Mouse (Mus musculus) monocyte, adult 5-6 weeks (primary cell): ENCODE measurements around the gene Gm9125. TPM values are rescaled to one million over a fixed set of nuclear protein-coding genes. Genes with fewer than 3 reads are reported as not detected.
"Not testable (repeated sequence)": the region's sequence is repeated elsewhere in the genome, so short reads cannot be mapped to it uniquely, and the experiment has no call there.

Experiments used
- ATAC-seq: fragments of 153-309, 156-312 bp; replicated peaks from 2 replicates; pipeline ENCODE4 v1.8.0; 2017; ENCODE audit warnings: mild to moderate bottlenecking; ENCODE audit not compliant: low TSS enrichment, insufficient number of reproducible peaks, severe bottlenecking, poor library complexity, low FRiP score
- total RNA-seq: library from RNA; stranded (forward); fragments of 200-1000, 200-491, 200-594 nt; gene quantifications from 3 replicates; pipeline ENCODE4 v1.2.3, GENCODE M21; 2017

The Gm9125 gene
- not detected in 3 replicates for total RNA-seq

DNA sequence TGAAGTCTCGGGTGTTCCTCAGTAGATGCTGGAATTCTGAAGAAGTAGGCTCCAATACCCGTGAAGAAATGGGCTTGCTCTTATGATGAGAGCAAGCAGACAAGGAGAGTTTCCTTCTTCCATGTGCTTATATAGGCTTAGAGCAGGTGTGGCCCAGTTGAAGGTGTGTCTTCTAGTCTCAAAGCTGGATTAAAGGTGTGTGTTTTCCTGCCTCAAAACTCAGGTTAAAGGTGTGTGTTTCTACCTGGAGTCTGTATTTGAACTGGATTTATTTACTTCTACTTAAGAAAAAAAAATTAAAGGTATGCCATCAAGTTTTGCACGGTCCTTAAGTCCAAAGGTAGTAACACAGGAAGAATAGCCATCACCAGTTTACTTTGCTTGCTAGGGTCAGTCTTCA lies at the start of gene Gm9125:
Gm9125 (minus strand) TSS at position 101 of the 400 bp plus-strand sequence.
- not testable (repeated sequence) for ATAC-seq

DNA sequence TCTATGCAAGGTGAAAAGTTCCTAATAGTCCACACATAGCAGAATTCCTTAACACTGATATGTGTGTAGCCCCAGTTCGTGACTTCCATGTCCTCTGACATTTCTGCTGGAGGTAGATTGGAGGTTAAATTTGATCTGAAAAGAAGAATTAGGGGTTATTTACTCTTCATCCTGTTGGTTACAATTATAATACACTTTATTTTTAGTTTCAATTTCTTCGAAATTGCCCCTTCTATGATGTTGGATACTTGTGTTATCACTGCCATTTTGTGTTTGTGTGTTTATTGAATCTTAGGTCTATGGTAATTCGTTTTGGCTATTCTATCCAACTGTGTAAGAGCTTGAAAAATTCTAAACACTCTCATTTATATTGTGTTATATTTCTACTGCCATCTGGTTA lies 17.9 kb upstream of the Gm9125 start, which contains the start of gene Gm10697:
Gm10697 (minus strand) TSS at position 101 of the 400 bp plus-strand sequence.
- not testable (repeated sequence) for ATAC-seq

DNA sequence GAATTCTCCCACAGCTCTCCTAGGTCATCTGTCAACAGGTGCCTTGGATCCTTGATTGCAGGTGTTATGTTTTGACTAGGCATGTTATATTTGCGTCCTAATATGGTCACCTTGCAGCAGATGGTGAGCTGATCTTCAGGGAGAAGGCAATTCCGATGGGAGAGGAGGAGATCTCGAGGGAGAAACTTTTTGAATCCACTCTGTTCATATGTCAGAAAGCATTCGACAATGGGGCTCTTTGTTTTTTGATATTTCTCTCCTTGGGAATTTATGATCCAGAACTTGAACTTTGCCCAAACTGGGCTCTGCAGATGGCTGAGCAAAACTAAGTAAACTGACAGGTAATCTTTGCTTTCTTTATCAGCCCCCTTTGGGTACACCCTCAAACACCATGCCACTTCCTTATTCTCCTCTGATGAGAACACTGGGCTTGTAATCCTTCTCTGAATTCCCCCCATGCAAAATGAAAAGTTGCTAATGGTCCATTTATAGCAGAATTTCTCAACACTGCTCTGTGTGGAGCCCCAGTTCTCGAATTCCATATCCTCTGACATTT lies 5.0 kb downstream of the Gm9125 start:
- not testable (repeated sequence) for ATAC-seq

DNA sequence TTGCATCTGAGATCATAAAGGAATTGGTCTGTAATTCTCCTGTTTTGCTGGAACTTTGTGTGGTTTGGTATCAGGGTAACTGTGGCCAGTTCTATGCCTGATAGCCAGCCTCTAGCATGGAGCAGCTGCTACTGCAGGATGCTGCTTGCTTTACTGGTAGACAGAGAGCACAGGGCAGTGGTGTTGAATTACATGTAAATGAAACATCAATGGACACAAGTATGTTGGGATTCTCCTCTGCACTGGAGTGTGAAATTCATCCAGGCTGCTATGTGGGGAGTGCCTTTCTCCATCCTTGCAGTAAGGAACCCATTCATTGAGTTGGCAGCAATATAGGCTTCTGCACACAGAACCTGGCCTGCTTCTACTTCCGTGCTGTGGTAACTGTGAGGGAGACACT lies 16.4 kb downstream of the Gm9125 start:
- not testable (repeated sequence) for ATAC-seq

DNA sequence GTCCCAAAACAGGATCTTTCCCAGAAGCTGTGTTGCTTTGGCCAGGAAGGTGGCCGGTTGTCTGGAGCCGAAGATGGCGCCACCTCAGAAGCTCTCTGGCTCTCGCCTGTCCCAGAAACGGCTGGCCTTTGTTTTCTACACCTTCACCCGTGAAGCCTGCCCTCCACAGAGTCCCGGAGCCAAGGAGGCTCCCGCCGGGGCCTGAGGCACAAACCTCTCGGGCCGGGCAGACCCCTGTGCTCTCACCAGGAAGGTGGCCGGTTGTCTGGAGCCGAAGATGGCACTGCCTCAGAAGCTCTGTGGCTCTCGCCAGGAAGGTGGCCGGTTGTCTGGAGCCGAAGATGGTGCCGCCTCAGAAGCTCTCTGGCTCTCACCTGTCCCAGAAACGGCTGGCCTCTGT lies 20.3 kb downstream of the Gm9125 start:
- not testable (repeated sequence) for ATAC-seq

Other genes starting within 250 kb of the Gm9125 start
- gene Tdpoz3, start 228.9 kb downstream of the Gm9125 start, total RNA-seq = not detected in 3 replicates
- gene Gm9117, start 111.3 kb downstream of the Gm9125 start, total RNA-seq = not detected in 3 replicates
- gene Tdpoz5, start 93.6 kb downstream of the Gm9125 start, total RNA-seq = not detected in 3 replicates
- not detected in 3 replicates for gene Gm10697, start 17.8 kb upstream of the Gm9125 start, total RNA-seq
- not detected in 3 replicates for gene Gm10696, start 123.3 kb upstream of the Gm9125 start, total RNA-seq
- not detected in 3 replicates for gene Gm5286, start 141.8 kb upstream of the Gm9125 start, total RNA-seq
- not detected in 3 replicates for gene Gm4778, start 209.2 kb upstream of the Gm9125 start, total RNA-seq